Mouse (Mus musculus) E14TG2a.4 (cell line): Measurements from ENCODE around the gene Ercc8.

Source experiments
- CTCF ChIP-seq: conservative IDR thresholded peaks from 2 replicates; pipeline ENCODE4 v1.5.1; 2014; ENCODE audit warnings: low read length
- NANOG ChIP-seq: IDR thresholded peaks from 2 replicates; pipeline ENCODE4 v1.6.1; 2014; ENCODE audit warnings: borderline replicate concordance, low read length, mixed read lengths
- POU5F1 ChIP-seq: IDR thresholded peaks from 2 replicates; pipeline ENCODE4 v1.6.1; 2014; ENCODE audit warnings: low read length, borderline replicate concordance

- TF ChIP-seq CTCF (no peak), NANOG (no peak), POU5F1 (no peak)
Observed at GRCm38 (mm10) chr13:108180821-108181220, 22.3 kb downstream of the Ercc8 start.
